Mouse (Mus musculus) intestine, embryonic 16.5 days (tissue): Measurements from ENCODE around the gene Col19a1. TPM values are rescaled to one million over a fixed set of nuclear protein-coding genes. Genes with fewer than 3 reads are reported as not detected.

Source experiments
- ATAC-seq: fragments of 200-750 bp; cut with Nextera tagmentation; 2 replicates; pipeline ENCODE4 v1.8.0; 2017; ENCODE audit warnings: moderate TSS enrichment, moderate library complexity
- H3K27ac ChIP-seq: fragments of 300-500 bp; sonication (generic); 2 replicates; pipeline ENCODE4 v1.5.1; 2014; ENCODE audit warnings: mild to moderate bottlenecking, low read length
- H3K27me3 ChIP-seq: fragments of 300-500 bp; sonication (generic); replicated peaks from 2 replicates; pipeline ENCODE4 v1.6.1; 2014; ENCODE audit warnings: low read length, control low read depth, mixed read lengths; ENCODE audit not compliant: control insufficient read depth, insufficient read depth
- H3K36me3 ChIP-seq: fragments of 300-500 bp; sonication (generic); 2 replicates; pipeline ENCODE4 v1.6.1; 2014; ENCODE audit warnings: low read length, control low read depth; ENCODE audit not compliant: control insufficient read depth, insufficient read depth
- H3K4me1 ChIP-seq: fragments of 300-500 bp; sonication (generic); 2 replicates; pipeline ENCODE4 v1.6.1; 2014; ENCODE audit warnings: low read length, control low read depth, mixed read lengths; ENCODE audit not compliant: control insufficient read depth, insufficient read depth
- H3K4me2 ChIP-seq: fragments of 300-500 bp; sonication (generic); 2 replicates; pipeline ENCODE4 v1.6.1; 2014; ENCODE audit warnings: low read depth, low read length, control low read depth
- H3K4me3 ChIP-seq: fragments of 300-500 bp; sonication (generic); 2 replicates; pipeline ENCODE4 v1.5.1; 2014; ENCODE audit warnings: mild to moderate bottlenecking, low read length
- H3K9ac ChIP-seq: fragments of 300-500 bp; sonication (generic); 2 replicates; pipeline ENCODE4 v1.6.1; 2014; ENCODE audit warnings: low read depth, low read length
- H3K9me3 ChIP-seq: fragments of 300-500 bp; sonication (generic); 2 replicates; pipeline ENCODE4 v1.6.1; 2016; ENCODE audit warnings: low read length, control low read depth; ENCODE audit not compliant: control insufficient read depth
- WGBS: fragments of 180-500 bp; shearing (Covaris S2); extraction: QIAGEN DNeasy Blood & Tissue Kit; methylation state at CpG from one replicate; pipeline ENCODE4 v1.1.7; 2014; 5-methylcytosine and 5-hydroxymethylcytosine counted together
- polyA plus RNA-seq: library from polyadenylated mRNA; unstranded; fragments of >200 nt; fragmentation: Nextera tagmentation; extraction: Ambion mirVana; gene quantifications from 2 replicates; pipeline ENCODE4 v1.2.1, GENCODE M21; 2015

Col19a1 gene
- polyA plus RNA-seq, 1 experiment from 2014 or later: 0.42 TPM

DNA sequence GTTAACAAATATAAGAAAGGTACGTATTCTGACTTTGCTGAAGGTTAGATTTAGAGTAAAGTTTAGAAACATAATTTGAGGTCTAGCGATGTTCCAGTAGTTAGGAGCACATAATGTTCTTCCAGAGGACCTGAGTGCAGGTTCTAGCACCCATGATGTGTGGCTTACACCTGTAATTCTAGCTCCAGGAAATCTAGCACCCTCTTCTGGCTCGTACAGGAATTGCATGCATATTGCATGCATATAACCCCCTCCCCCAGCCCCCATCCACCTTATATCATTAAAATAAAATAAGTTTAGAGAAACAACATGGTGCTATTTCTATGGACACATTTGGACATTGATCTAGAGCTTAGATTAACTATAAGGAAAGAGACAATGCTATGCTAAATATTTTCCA, 286.6 kb downstream of the Col19a1 start:
- Histone ChIP-seq H3K4me1 (no peaks in the 10 kb centered on the region), H3K36me3 (no peaks in the 10 kb centered on the region), H3K9me3 (0 out of 2 replicates have a peak, but pooled peaks cover 2% of the 10 kb centered on the region), H3K27ac (no peak overlapping the region), H3K27me3 (no peaks in the 10 kb centered on the region), H3K9ac (no peak overlapping the region), H3K4me2 (no peak overlapping the region), H3K4me3 (no peak overlapping the region)
- no peak for ATAC-seq
- WGBS: 86% methylated on average over 3 of the region's 3 CpGs

DNA sequence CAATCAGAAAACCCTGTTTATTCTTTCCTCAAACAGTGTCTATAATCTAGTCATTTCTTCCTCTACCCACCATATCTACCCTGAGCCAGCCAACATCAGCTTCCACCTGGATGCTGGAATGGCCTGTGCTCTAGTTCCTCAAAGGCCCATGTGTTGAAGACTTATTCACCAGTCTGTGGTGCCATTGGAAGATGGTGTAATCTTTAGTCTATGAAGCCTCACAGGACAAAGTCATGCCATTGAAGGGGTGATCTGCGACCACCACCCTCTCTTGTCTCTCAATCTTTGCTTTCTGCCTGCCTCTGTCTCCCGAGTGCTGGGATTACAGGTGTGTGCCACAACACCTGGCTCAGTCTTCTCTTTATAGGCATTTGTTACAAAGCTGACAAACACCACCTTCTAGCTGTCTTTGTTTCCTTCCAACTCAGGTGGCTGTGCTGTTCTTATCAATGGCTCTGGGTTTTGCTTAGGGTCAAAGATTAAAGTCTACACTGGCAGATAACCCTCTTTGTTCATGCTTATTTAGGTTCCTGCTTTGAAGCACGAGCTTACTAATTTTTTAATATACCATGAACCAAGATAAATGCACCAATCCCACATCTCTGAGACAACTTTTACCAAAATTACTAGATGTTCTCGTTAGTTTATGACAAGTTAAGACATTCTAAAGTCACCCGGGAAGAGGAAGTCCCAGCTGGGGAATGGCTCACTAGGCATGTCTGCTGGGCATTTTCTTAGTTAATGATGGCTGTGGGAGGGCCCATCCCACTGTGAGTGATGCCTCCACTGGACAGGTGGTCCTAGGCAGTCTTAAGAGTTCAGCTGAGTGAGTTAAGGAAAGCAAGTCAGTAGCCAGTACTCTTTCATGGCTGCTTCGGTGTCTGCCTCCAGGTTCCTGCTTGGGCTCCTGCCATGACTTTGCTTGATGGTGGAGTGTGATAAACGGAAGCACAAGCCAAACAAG, 292.0 kb downstream of the Col19a1 start:
- Histone ChIP-seq H3K9me3 (no peaks in the 10 kb centered on the region), H3K4me1 (no peaks in the 10 kb centered on the region), H3K36me3 (no peaks in the 10 kb centered on the region), H3K9ac (no peak overlapping the region), H3K27ac (peak overlapping the region; percentile 46), H3K27me3 (no peaks in the 10 kb centered on the region), H3K4me3 (no peak overlapping the region), H3K4me2 (no peak overlapping the region)
- 62% methylated on average over 7 of the region's 7 CpGs for WGBS
- peak; percentile 90 for ATAC-seq

DNA sequence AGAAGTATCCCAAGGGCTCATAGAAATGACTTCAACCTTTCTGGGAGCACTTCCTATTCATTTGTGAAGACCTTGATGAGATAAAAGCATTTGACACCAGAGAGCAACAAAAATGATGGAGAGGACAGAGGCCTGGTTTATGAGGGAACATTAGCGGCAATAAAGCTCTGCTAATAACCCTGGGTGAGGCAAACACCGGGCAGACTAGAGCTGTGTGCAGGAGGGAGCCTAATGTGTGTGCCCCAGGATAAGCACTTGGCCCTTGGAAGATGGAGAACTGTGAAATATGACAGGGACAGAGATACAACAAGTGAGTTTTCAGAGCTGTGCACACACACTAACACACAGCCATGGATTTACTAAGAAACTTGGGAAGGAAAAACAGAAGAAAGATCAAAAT, 294.8 kb downstream of the Col19a1 start:
- H3K4me2 ChIP-seq: no peak overlapping the region
- no peaks in the 10 kb centered on the region for H3K9me3 ChIP-seq
- ATAC-seq: peak; percentile 67
- no peak overlapping the region for H3K27ac ChIP-seq
- H3K36me3 ChIP-seq: no peaks in the 10 kb centered on the region
- no peaks in the 10 kb centered on the region for H3K4me1 ChIP-seq
- WGBS: 24% methylated on average over 2 of the region's 2 CpGs
- H3K27me3 ChIP-seq: no peaks in the 10 kb centered on the region
- no peak overlapping the region for H3K4me3 ChIP-seq
- H3K9ac ChIP-seq: no peak overlapping the region

DNA sequence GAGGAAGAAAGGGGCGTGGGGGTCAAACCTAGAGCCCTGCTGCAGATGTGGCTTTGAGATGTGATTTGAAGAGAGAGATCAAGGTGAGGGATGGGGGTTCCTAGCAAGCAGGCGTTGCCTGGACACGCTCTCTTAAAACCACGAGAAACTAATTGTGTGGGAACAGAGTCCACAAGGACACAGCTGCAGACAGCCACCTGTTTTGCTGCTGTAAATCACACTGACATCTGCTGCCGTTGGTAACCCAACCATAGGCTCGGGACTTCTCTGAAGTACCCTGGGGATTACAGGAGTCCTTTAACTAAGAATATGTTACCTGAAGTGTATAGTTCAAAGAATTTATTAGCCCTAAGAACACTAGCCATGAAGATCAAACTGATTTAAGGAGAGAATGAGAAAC, 300.9 kb downstream of the Col19a1 start:
- no peak overlapping the region for H3K27ac ChIP-seq
- 16% methylated on average over 6 of the region's 6 CpGs for WGBS
- H3K36me3 ChIP-seq: no peaks in the 10 kb centered on the region
- no peak overlapping the region for H3K9ac ChIP-seq
- ATAC-seq: peak; percentile 93
- peaks cover 4% of the 10 kb centered on the region for H3K4me1 ChIP-seq
- no peaks in the 10 kb centered on the region for H3K27me3 ChIP-seq
- H3K4me2 ChIP-seq: no peak overlapping the region
- H3K9me3 ChIP-seq: no peaks in the 10 kb centered on the region
- no peak overlapping the region for H3K4me3 ChIP-seq

DNA sequence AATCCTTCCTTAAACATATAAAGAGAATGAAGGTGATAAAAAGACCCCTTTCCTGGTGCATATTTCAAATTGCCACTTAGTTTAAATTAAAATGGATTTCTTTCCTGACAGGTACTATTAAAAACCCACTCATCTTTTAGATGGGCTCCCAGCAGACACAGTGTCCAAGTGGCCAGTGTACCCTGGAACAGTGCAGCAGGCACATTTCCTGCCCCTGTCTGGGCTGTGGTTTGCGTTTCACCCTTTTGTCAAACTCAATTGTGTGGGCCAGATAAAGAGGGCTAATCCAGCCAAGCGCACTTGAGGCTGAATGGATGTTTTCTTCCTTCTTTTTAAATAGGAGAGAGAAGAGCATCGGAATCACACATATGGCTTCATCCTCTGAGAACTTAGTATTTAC, 320.2 kb downstream of the Col19a1 start:
- no peaks in the 10 kb centered on the region for H3K36me3 ChIP-seq
- 50% methylated on average over 3 of the region's 3 CpGs for WGBS
- no peak for ATAC-seq

DNA sequence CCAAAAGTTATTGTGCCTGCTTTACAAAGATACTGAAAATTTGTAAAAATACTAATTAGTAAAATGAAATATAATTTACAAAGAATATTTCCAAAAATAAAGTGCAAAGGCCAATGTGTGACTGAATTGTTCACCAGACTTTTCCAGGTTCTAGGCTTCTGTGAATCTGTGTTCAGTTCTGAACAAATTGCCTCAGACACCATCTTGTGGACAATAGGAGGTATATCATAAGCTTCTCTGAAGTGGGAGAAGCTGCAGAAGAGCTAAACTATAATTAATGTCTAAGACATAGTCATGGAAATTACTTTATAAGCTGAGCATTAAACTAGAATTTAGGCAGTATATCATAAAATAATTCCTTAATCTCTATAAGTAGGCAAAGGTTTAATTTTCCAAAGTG, 326.1 kb downstream of the Col19a1 start:
- Histone ChIP-seq H3K4me3 (no peak overlapping the region), H3K4me1 (no peaks in the 10 kb centered on the region), H3K9ac (no peak overlapping the region), H3K27me3 (no peaks in the 10 kb centered on the region), H3K27ac (no peak overlapping the region), H3K9me3 (no peaks in the 10 kb centered on the region), H3K36me3 (no peaks in the 10 kb centered on the region), H3K4me2 (no peak overlapping the region)
- ATAC-seq: no peak

More for the DNA sequence above, 320.2 kb downstream of the Col19a1 start:
- H3K4me3 ChIP-seq: no peak overlapping the region
- no peaks in the 10 kb centered on the region for H3K27me3 ChIP-seq
- no peaks in the 10 kb centered on the region for H3K4me1 ChIP-seq
- H3K9ac ChIP-seq: no peak overlapping the region
- H3K27ac ChIP-seq: no peak overlapping the region
- no peak overlapping the region for H3K4me2 ChIP-seq
- H3K9me3 ChIP-seq: no peaks in the 10 kb centered on the region

DNA sequence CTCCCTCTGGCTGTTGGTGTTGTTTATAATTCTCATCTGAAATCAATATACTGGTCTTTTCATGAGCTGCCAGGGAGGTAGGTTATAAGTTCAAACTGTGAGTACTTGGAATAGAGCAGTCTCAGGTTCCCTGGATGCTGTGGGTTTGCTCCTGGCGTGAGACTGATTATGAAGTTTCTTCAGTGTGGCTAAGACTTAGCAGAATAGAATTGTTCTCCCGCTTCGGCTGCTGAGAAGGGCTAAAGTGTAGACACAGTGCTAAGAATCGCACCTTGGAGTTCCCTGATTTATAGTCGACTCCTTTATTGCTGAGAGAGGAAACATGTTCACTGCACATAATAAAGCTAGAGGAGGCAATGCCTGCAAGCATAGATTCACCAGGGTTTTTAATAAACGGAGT, 327.9 kb downstream of the Col19a1 start:
- Histone ChIP-seq H3K4me2 (no peak overlapping the region), H3K27me3 (no peaks in the 10 kb centered on the region), H3K36me3 (no peaks in the 10 kb centered on the region), H3K27ac (no peak overlapping the region), H3K9ac (no peak overlapping the region), H3K4me1 (no peaks in the 10 kb centered on the region), H3K4me3 (no peak overlapping the region), H3K9me3 (no peaks in the 10 kb centered on the region)
- 65% methylated on average over 6 of the region's 6 CpGs for WGBS
- ATAC-seq: no peak

DNA sequence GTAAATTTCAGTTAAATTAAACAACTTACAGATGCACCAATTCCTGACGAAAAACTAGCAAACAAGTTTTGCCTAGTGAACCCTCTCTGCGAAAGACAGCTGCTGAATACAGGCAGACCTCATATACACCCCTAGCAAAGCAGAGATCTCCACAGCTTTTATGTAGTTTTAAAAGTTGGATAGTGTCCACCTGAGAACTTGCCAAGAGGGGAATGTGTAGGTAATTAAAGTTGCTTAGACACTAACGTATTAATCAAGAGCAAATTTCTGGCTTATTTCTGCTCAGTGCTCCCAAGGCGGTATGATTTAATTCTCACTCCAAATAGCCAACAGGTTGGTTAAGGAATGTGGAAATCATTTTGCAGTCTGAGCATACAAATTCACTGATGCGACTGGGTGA, 329.3 kb downstream of the Col19a1 start:
- Histone ChIP-seq H3K36me3 (no peaks in the 10 kb centered on the region), H3K9ac (no peak overlapping the region), H3K9me3 (no peaks in the 10 kb centered on the region), H3K27me3 (no peaks in the 10 kb centered on the region), H3K4me1 (no peaks in the 10 kb centered on the region), H3K27ac (no peak overlapping the region), H3K4me3 (no peak overlapping the region), H3K4me2 (no peak overlapping the region)
- WGBS: 73% methylated on average over 5 of the region's 5 CpGs
- ATAC-seq: no peak

DNA sequence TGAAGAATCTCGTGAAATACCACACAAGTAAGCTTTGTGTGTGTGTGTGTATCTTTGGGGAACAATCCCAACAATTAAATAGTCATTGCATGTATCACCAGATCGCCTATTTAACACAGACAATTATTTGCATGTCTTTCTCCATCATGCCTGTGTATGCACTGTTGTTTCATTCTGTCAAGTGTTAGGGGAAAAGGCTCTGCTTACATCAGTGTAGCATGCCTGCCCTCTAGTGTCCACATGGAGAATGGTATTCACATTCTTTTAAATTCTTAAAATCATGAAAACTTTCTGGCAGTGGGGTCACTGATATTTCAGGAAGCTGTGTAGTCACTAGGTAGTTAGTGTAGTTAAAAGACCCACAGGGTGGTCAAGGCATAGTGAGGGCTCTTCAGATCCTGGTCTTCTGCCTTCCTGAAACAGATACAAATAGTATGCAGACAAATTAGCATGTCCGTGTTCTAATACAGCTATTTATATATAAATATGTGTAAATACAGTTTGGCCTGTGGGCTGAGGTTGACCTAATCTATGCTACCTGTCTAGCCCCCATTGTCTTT, 338.1 kb downstream of the Col19a1 start:
- 0 out of 2 replicates have a peak, but pooled peaks have one; percentile 42 for ATAC-seq
- WGBS: 40% methylated on average over 3 of the region's 3 CpGs
- Histone ChIP-seq H3K4me3 (no peak overlapping the region), H3K9me3 (no peaks in the 10 kb centered on the region), H3K27me3 (no peaks in the 10 kb centered on the region), H3K9ac (no peak overlapping the region), H3K36me3 (no peaks in the 10 kb centered on the region), H3K4me2 (no peak overlapping the region), H3K4me1 (no peaks in the 10 kb centered on the region), H3K27ac (no peak overlapping the region)
